Mouse (Mus musculus) spleen, postnatal 36 days (tissue): ENCODE measurements around the gene Palld.

Source experiments
- DNase-seq, 2 experiments: peaks; one replicate each; pipeline ENCODE4 v3.0.0; 2022; ENCODE audit warnings: low spot score in 2 of 2, mixed read lengths in 1 of 2

Gene Palld

DNA sequence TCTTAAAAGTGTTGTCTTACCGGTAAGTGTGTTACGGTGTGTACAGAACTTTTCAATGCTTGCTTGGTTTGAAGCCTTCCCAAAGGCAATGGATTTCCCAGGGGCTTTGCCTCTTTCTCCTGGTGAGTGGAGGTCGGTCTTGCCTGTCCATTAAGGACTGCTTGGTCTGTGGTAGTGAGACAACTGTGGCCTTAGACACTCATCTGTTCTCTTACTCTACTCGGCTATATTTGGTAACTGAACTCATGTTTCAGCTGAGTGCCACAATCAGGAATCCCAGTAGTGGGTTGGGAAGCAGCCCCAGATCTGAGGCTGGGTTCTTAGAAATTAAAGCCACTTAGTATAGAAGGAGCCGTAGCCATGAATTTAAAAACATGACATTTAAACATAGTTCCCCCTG is at the start of gene Palld:
Gene Palld (minus strand): TSS at position 170 of the 400 bp plus-strand sequence.
- no peak for DNase-seq

DNA sequence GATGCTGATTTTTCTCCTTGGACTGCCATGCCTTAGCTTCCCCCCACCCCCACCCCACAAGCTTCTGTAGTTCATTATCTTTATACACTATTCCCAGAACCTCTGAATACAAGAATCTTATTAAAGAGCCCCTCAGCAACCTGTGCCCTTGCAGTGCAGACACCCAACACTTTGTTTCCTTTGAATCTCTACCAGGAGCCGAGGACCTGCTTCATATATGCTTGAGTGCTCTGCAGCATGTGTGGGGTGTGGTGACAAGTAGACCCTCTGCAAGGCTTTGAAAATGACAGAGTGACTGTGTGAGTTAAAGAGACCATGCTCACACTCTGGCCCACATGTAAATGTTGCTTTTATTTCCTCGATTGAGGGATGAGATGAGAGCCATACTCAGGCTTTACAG is 35.1 kb upstream of the Palld start:
- DNase-seq = no peak

DNA sequence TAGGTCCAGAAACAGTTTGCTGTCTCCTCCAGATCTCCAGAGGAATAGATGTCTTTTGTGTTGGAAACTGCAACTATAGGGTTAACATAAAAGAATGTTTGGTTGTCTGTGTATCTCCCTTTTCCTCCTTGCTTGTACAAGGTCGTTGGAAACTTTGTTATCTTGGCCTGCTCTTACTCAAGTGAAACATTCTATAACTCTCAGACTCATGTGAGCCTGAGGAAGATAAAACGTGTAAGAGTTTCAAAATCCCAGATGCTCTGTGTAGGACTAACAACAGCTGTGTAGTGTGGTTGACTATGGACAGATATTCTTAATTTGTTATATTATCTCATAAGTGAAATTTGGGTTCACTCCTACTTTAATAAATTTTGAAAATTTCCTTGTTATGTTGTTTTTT is 30.8 kb upstream of the Palld start:
- DNase-seq = no peak

GRCm38 (mm10) chr8:61927777-61928494 is 25.4 kb upstream of the Palld start, which contains the start of gene Ddx60:
TSS of gene Ddx60 (plus strand) at chr8:61928087.
- peak; percentile 36 to 55 for DNase-seq

GRCm38 (mm10) chr8:61924518-61924917 is 22.0 kb upstream of the Palld start:
- no peak for DNase-seq

- no peak for DNase-seq
These were observed 19.1 kb upstream of the Palld start for GRCm38 (mm10) chr8:61921454-61922054.

DNA sequence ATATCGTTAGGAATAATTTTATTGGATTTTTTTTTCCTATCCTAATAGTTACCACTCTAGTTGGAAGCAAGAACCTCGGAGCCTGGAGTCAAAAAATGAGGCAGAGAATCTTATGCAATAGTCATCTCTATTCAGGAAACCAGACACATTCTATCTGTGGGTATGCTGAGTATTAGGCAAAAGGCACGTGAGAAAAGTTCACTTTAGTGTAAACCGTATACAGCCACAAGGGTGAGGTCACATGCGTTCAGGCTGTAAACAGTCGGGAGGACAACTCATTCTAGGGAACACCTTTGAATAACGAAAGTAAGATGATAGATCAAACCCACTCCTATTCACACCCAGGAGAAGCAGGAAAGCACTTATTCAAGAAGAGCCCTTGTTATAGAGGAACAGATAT is 17.9 kb upstream of the Palld start:
- DNase-seq = no peak

DNA sequence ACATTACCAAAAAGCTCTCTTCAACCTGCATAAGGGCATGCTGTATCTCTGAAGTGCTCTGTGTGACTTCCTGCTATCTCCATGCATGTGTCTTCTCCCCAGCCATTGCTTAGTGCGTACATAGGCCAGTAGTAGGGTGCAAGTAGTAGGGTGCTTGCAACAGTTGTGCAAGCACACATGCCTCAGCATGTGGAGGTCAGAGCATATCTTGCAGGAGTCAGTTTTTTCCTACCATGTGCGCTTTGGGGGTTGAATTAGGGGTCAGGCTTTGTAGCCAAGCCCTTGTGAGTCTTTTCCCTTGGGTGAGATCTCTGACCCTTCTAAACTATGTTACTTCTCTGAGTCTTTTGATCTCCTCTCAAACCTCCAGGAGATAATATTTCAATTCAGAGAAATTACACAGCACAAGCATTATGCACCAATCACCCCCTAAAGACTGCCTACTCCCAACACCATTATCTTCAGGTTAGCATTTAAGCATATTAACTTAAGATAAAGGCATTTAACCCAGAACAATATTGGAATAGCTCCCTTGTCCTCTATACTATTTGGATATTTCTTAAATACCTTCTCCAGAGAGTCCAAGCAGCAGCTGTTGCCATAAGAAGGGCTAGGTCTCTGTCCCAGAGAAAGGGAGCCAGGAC is 16.8 kb upstream of the Palld start:
- DNase-seq = no peak

DNA sequence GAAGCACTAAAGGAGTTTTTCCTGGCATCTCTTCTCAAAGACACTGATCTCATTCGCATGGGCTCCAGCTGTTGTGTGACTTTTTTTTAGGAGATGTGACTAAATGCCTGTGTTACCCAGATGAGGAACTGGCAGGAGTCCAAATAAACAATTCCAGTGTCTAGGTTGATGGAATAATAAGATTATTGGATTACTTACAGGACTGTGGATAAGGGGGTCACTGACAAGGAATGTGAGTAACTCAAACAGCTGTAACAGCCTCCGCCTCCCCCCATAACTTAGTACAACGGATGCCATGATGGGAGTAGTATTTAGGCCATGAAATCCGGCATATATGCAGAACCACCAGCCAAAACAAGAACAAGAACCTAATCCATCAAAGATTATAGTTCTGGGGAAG is 14.8 kb upstream of the Palld start:
- no peak for DNase-seq

- no peak for DNase-seq
These were observed 11.5 kb upstream of the Palld start for GRCm38 (mm10) chr8:61913957-61914356.

DNA sequence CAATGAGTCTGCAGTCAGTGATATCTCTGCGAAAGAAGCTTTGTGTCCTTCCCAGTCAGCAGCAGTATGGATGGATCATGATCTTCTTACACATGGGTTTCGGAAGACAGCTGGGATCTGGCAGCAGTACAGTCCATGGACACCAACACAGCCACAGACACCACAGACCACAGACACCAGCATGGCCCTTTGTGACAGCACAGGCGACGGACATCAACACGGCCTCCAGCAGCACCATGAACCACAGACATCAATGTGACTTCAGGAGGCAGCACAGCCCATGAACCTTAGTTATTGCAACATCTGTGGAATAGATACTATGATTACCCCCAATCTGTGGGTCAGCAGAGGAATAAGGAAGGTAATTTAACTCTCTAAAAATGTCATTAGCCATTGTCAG is 10.3 kb upstream of the Palld start:
- DNase-seq = no peak

DNA sequence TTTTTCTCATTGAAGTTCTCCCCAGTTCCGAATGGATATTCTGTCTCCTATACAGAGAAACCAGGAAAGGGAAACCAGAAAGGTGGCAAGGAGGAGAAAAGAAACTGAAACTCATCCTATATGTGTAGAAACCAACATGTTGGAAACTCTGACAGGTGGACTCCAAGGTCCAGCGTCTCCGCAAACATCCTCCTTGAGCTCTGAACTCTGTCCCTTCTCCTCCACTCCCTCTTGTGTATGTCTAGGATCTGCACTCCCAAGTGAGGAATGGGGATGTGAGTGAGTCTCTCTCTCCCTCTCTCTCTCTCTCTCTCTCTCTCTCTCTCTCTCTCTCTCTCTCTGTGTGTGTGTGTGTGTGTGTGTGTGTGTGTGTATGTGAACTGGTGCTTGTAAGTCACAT is 6.8 kb upstream of the Palld start:
- DNase-seq = no peak

DNA sequence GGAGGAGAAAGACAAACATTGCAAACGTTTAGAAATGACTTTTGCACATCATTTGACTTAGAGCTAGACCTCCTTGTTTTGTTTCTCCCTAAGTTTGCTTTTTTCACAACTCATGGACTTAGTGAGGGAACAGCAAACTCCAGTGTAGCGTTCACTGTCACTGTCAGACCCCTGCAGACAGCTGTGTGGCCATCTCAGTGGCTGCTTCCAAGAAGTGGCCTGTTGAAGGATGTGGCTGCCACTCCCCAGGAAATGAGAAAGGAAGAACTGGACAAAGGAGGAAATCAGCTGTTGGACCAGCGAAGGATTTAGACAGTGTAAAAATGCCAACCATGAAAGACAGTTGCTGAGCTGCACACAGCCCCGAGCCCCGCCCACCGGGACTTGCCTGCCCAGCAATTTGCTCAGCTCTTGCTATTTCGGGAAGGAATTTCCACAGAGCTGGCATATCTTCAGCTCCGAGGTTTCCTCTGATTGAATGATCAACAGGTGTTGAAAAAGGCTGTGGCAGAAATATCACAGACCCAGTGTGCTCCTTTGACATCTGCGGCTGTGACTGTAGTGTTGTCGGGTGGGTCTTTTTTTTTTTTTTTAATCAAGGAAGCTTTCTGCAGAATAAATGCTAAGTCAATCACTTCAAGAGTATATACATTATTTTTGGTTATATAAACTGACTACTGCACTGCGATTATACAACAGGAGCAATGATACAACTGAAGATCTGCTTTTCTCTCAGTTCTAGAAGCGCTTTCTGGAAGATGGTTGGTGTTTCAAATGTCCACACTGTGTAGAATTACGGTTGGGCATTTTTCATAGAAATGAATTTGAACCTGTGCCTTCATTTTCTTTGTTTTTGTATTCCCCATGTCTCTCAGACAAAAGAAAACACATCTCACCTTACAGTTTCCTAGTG is 6.1 kb upstream of the Palld start:
- no peak for DNase-seq

GRCm38 (mm10) chr8:61901028-61901717 is 1.3 kb downstream of the Palld start:
- no peak for DNase-seq

DNA sequence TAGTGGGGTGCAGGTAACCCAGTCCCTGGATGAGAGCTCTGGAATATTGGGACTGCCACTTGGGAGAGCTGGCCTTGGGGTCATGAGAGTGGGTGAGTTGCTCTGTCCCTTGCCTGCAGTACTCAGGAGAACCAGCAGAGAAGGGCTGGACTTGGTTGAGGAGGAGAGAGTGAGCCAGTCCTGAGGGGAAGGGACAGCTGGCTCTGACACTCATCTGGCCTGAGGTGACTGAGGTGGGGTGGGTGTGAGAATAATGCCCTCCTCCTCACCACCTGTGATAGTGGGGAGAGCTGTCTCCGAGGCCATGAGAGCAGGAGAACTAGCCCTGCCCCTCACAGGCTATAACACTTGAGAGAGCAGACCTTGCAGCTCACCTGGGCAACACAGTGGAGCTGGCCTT is 5.1 kb downstream of the Palld start:
- DNase-seq = no peak

- no peak for DNase-seq
These were observed 5.7 kb downstream of the Palld start for GRCm38 (mm10) chr8:61896742-61897141.

GRCm38 (mm10) chr8:61894062-61894461 is 8.4 kb downstream of the Palld start:
- no peak for DNase-seq

DNA sequence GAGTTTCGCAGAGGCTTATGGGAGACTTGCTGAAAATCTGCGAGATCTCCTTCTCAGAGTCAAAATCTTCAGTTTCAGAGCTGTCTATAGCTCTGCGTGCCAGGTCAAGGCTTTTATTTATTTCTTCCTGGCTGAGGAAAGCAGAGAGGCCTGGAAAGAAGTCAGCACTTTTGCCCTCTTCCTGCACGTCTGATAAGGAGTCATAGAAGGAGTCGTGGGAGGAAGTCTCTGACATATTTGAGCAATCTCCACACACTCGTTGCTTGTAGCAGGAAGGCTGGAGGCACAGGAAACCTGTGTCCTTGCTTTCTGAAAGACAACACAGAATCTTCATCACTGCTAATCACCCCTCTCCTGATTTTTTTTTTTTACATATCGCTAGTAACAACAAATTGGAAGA is 24.9 kb downstream of the Palld start:
- no peak for DNase-seq

DNA sequence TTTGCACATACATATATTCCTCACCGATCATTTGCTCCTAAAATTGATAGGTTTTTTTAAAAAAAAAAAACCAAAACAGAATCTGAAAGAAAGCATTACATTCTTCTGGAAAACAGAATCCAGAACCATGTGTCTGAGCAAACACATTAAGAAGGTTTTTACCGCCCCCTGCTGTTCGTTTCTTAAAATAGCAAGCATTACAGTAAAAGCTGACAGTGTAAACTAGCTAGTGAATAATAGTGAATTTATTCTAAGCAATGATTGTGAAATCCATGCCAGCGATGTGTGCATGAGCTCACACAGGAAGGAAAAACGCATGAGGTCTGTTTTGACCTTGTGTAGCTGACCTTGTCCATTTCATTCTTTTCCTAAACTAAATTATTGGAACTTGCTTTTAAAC is 27.2 kb downstream of the Palld start:
- DNase-seq = peak in 1 of 2 experiments; percentile 15

DNA sequence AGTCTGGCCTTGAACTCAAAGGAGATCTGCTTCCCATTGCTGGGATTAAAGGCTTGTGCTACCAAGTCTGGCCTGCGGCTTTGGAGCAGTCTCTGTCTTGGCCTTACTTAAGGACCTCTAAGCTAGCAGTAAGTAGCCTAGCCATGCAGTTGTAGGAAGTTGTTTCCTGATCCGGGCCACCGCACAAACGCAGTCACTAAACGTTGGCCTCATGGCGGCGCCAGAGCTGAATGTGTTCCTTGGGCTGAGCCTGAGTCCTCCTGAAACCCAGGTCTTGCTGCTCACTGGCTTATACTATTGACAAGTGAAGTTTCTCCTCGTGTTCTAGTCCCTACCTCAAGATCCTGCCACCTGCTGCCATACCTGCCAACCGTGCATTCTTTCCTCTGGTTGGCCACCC is 28.5 kb downstream of the Palld start:
- DNase-seq = no peak

GRCm38 (mm10) chr8:61868481-61868880 is 34.0 kb downstream of the Palld start:
- no peak for DNase-seq
